Mouse (Mus musculus) lung, embryonic 15.5 days (tissue): ENCODE results near the gene Il2rb. TPM values are rescaled to one million over a fixed set of nuclear protein-coding genes. Genes with fewer than 3 reads are reported as not detected.

Experiments used
- ATAC-seq: fragments of 200-750 bp; cut with Nextera tagmentation; 2 replicates; pipeline ENCODE4 v1.8.0; 2017; ENCODE audit warnings: moderate number of reproducible peaks, borderline replicate concordance; ENCODE audit not compliant: low FRiP score, low TSS enrichment; ENCODE audit errors: extremely low read depth
- H3K27ac ChIP-seq: fragments of 300-500 bp; sonication (generic); 2 replicates; pipeline ENCODE4 v1.5.1; 2015; ENCODE audit warnings: moderate library complexity, mild to moderate bottlenecking, inconsistent platforms
- H3K27me3 ChIP-seq: fragments of 300-500 bp; sonication (generic); 2 replicates; pipeline ENCODE4 v1.6.1; 2015; ENCODE audit warnings: inconsistent platforms
- H3K36me3 ChIP-seq: fragments of 300-500 bp; sonication (generic); 2 replicates; pipeline ENCODE4 v1.6.1; 2015; ENCODE audit warnings: inconsistent platforms
- H3K4me1 ChIP-seq: fragments of 300-500 bp; sonication (generic); 2 replicates; pipeline ENCODE4 v1.6.1; 2015; ENCODE audit warnings: inconsistent platforms
- H3K4me2 ChIP-seq: fragments of 300-500 bp; sonication (generic); 2 replicates; pipeline ENCODE4 v1.6.1; 2015; ENCODE audit warnings: inconsistent platforms, mild to moderate bottlenecking, moderate library complexity
- H3K4me3 ChIP-seq: fragments of 300-500 bp; sonication (generic); 2 replicates; pipeline ENCODE4 v1.5.1; 2015; ENCODE audit warnings: mild to moderate bottlenecking, inconsistent platforms
- H3K9ac ChIP-seq: fragments of 300-500 bp; sonication (generic); 2 replicates; pipeline ENCODE4 v1.6.1; 2015; ENCODE audit warnings: inconsistent platforms
- H3K9me3 ChIP-seq: fragments of 300-500 bp; sonication (generic); 2 replicates; pipeline ENCODE4 v1.6.1; 2016; ENCODE audit warnings: inconsistent platforms
- WGBS: fragments of 180-500 bp; shearing (Covaris S2); methylation state at CpG from one replicate; pipeline ENCODE4 v1.1.7; 2015; 5-methylcytosine and 5-hydroxymethylcytosine counted together
- polyA plus RNA-seq: library from polyadenylated mRNA; unstranded; fragments of >200 nt; fragmentation: Nextera tagmentation; extraction: Ambion mirVana; gene quantifications from 2 replicates; pipeline ENCODE4 v1.2.1, GENCODE M21; 2015

Il2rb gene
- polyA plus RNA-seq = 0.25 and 1.3 TPM in 2 replicates

- Histone ChIP-seq H3K4me1 (no peaks in the 10 kb centered on the region), H3K9ac (no peak within 1 kb of the TSS), H3K27ac (no peak within 1 kb of the TSS), H3K9me3 (no peaks in the 10 kb centered on the region), H3K4me2 (no peak within 1 kb of the TSS), H3K27me3 (no peaks in the 10 kb centered on the region), H3K4me3 (no peak within 1 kb of the TSS), H3K36me3 (no peaks in the 10 kb centered on the region)
- ATAC-seq = no peak
- WGBS = 89% methylated on average over 11 of the region's 11 CpGs
Observed at GRCm38 (mm10) chr15:78494968-78495406, at the start of gene Il2rb. Gene Il2rb (minus strand): TSS chr15:78495271.

GRCm38 (mm10) chr15:78544561-78545001 is 49.5 kb upstream of the Il2rb start, which contains the start of gene Sstr3:
Gene Sstr3 (minus strand): TSS chr15:78544685.
- Histone ChIP-seq H3K4me1 (peaks cover 15% of the 10 kb centered on the region), H3K36me3 (no peaks in the 10 kb centered on the region), H3K4me3 (no peak within 1 kb of the TSS), H3K9me3 (no peaks in the 10 kb centered on the region), H3K9ac (no peak within 1 kb of the TSS), H3K27ac (no peak within 1 kb of the TSS), H3K27me3 (peaks cover 13% of the 10 kb centered on the region; the same call in 1 of the 2 replicates), H3K4me2 (no peak within 1 kb of the TSS)
- ATAC-seq = no peak
- 7% methylated on average over 14 of the region's 14 CpGs for WGBS

GRCm38 (mm10) chr15:78544041-78544440 is 49.0 kb upstream of the Il2rb start:
- peaks cover 15% of the 10 kb centered on the region for H3K4me1 ChIP-seq
- H3K9me3 ChIP-seq = no peaks in the 10 kb centered on the region
- H3K36me3 ChIP-seq = no peaks in the 10 kb centered on the region
- H3K27me3 ChIP-seq = peaks cover 13% of the 10 kb centered on the region; the same call in 1 of the 2 replicates
- no peak overlapping the region for H3K4me3 ChIP-seq
- H3K9ac ChIP-seq = no peak overlapping the region
- H3K27ac ChIP-seq = no peak overlapping the region
- no peak overlapping the region for H3K4me2 ChIP-seq
- 60% methylated on average over 15 of the region's 15 CpGs for WGBS
- no peak for ATAC-seq

GRCm38 (mm10) chr15:78542767-78543303 is 47.8 kb upstream of the Il2rb start:
- H3K36me3 ChIP-seq = no peaks in the 10 kb centered on the region
- H3K4me3 ChIP-seq = no peak overlapping the region
- ATAC-seq = no peak
- H3K27ac ChIP-seq = no peak overlapping the region
- no peak overlapping the region for H3K4me2 ChIP-seq
- 47% methylated on average over 7 of the region's 7 CpGs for WGBS
- peaks cover 13% of the 10 kb centered on the region; the same call in 1 of the 2 replicates for H3K27me3 ChIP-seq
- H3K4me1 ChIP-seq = peaks cover 15% of the 10 kb centered on the region; the same call in 1 of the 2 replicates
- H3K9me3 ChIP-seq = no peaks in the 10 kb centered on the region
- H3K9ac ChIP-seq = no peak overlapping the region

GRCm38 (mm10) chr15:78542098-78542766 is 47.2 kb upstream of the Il2rb start:
- 62% methylated on average over 3 of the region's 3 CpGs for WGBS
- H3K27me3 ChIP-seq = peaks cover 13% of the 10 kb centered on the region; the same call in 1 of the 2 replicates
- no peak for ATAC-seq
- H3K4me3 ChIP-seq = no peak overlapping the region
- 0 out of 2 replicates have a peak overlapping the region, but pooled peaks have one; percentile 37 for H3K27ac ChIP-seq
- H3K9me3 ChIP-seq = no peaks in the 10 kb centered on the region
- no peaks in the 10 kb centered on the region for H3K36me3 ChIP-seq
- H3K4me2 ChIP-seq = no peak overlapping the region
- H3K4me1 ChIP-seq = peaks cover 15% of the 10 kb centered on the region; the same call in 1 of the 2 replicates
- H3K9ac ChIP-seq = no peak overlapping the region

GRCm38 (mm10) chr15:78541606-78542005 is 46.5 kb upstream of the Il2rb start:
- H3K9me3 ChIP-seq = no peaks in the 10 kb centered on the region
- peaks cover 13% of the 10 kb centered on the region; the same call in 1 of the 2 replicates for H3K27me3 ChIP-seq
- no peak overlapping the region for H3K4me2 ChIP-seq
- peaks cover 15% of the 10 kb centered on the region; the same call in 1 of the 2 replicates for H3K4me1 ChIP-seq
- H3K9ac ChIP-seq = no peak overlapping the region
- no peak for ATAC-seq
- H3K36me3 ChIP-seq = no peaks in the 10 kb centered on the region
- WGBS = 17% methylated on average over 3 of the region's 3 CpGs
- peak overlapping the region; percentile 37; the same call in 1 of the 2 replicates for H3K27ac ChIP-seq
- H3K4me3 ChIP-seq = no peak overlapping the region

- H3K27me3 ChIP-seq = peaks cover 13% of the 10 kb centered on the region; the same call in 1 of the 2 replicates
- H3K9me3 ChIP-seq = no peaks in the 10 kb centered on the region
- no peak overlapping the region for H3K4me2 ChIP-seq
- no peak for ATAC-seq
- no peak overlapping the region for H3K9ac ChIP-seq
- H3K4me3 ChIP-seq = no peak overlapping the region
- peaks cover 15% of the 10 kb centered on the region; the same call in 1 of the 2 replicates for H3K4me1 ChIP-seq
- 55% methylated on average over 3 of the region's 3 CpGs for WGBS
- H3K27ac ChIP-seq = 0 out of 2 replicates have a peak overlapping the region, but pooled peaks have one; percentile 37
- no peaks in the 10 kb centered on the region for H3K36me3 ChIP-seq
Observed at GRCm38 (mm10) chr15:78541036-78541435, 46.0 kb upstream of the Il2rb start.

- Histone ChIP-seq H3K4me2 (no peak overlapping the region), H3K27me3 (no peaks in the 10 kb centered on the region), H3K4me1 (peaks cover 18% of the 10 kb centered on the region), H3K27ac (no peak overlapping the region), H3K4me3 (no peak overlapping the region), H3K9me3 (no peaks in the 10 kb centered on the region), H3K9ac (no peak overlapping the region), H3K36me3 (no peaks in the 10 kb centered on the region)
- no peak for ATAC-seq
- 47% methylated on average over 10 of the region's 10 CpGs for WGBS
Observed at GRCm38 (mm10) chr15:78535723-78536421, 40.8 kb upstream of the Il2rb start.

- Histone ChIP-seq H3K36me3 (no peaks in the 10 kb centered on the region), H3K9ac (no peak overlapping the region), H3K27me3 (no peaks in the 10 kb centered on the region), H3K4me3 (no peak overlapping the region), H3K4me1 (peaks cover 43% of the 10 kb centered on the region), H3K4me2 (no peak overlapping the region), H3K9me3 (no peaks in the 10 kb centered on the region), H3K27ac (peak overlapping the region; percentile 85)
- ATAC-seq = no peak
- WGBS = 47% methylated on average over 10 of the region's 10 CpGs
Observed at GRCm38 (mm10) chr15:78533346-78533835, 38.3 kb upstream of the Il2rb start.

- H3K27me3 ChIP-seq = no peaks in the 10 kb centered on the region
- peak overlapping the region; percentile 53 for H3K4me2 ChIP-seq
- peaks cover 49% of the 10 kb centered on the region for H3K4me1 ChIP-seq
- 58% methylated on average over 10 of the region's 10 CpGs for WGBS
- no peaks in the 10 kb centered on the region for H3K36me3 ChIP-seq
- H3K9me3 ChIP-seq = no peaks in the 10 kb centered on the region
- H3K9ac ChIP-seq = peak overlapping the region; percentile 1; the same call in 1 of the 2 replicates
- H3K27ac ChIP-seq = peak overlapping the region; percentile 85
- ATAC-seq = 0 out of 2 replicates have a peak, but pooled peaks have one; percentile 2
- no peak overlapping the region for H3K4me3 ChIP-seq
Observed at GRCm38 (mm10) chr15:78532566-78533345, 37.7 kb upstream of the Il2rb start.
